Mouse (Mus musculus): ENCODE data around the gene Zfp595. TPM values are rescaled to one million over a fixed set of nuclear protein-coding genes. Genes with fewer than 3 reads are reported as not detected.
"Not testable (repeated sequence)": the region's sequence is repeated elsewhere in the genome, so short reads cannot be mapped to it uniquely, and the experiment has no call there.

Gene Zfp595
- 1.7 and 1.9 TPM in 2 replicates for polyA plus RNA-seq (2015; fragmentation: Nextera tagmentation; extraction: Ambion mirVana)

DNA sequence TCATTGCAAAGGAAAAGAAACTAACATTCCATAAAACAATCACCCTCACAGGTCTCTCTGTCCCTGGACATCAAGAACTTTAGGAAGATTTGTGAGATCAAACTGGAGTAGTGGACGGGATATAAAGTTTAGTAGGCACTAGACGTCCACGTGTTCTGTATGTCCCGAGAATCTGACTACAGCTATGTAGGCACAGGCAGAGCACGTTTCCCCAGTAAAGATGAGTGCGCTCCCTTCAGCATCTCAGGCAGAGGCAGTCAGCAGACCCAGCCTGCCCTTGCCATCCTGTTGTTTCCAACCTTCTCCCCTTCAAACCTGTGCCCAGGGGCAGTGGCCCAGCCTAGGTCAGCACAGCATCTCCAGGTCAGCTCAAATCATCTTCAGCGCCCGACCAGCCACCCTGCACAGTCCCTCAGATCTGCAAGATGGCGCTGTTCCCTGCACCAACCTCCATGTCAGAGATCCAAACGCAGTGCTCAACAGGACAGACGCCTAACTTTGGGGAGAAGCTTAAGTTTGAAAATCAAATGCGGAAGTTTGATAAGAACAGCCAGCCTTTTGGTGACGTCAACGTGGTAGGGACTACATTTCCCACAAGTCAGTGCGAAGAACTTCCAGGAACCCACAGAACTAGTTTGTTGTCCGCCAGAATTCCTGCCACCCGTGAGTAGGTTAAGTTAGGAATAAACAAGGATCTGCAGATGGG lies at the start of gene Zfp595:
Gene Zfp595, minus strand, starts transcription at position 552 of the 706 bp plus-strand sequence.
- H3K4me2 ChIP-seq: peak within 1 kb of the TSS; percentile 92
- H3K27me3 ChIP-seq: no peaks in the 10 kb centered on the region
- ATAC-seq (ENCODE audit: low FRiP score, low read depth): peak; percentile 95
- WGBS: 14% methylated on average over 17 of the region's 17 CpGs
- H3K27ac ChIP-seq (replicated peaks): peak within 1 kb of the TSS; percentile 45; the same call in 1 of the 2 replicates
- peak within 1 kb of the TSS; percentile 61 for H3K4me3 ChIP-seq
- H3K36me3 ChIP-seq: no peaks in the 10 kb centered on the region
- H3K4me1 ChIP-seq (replicated peaks): peaks cover 11% of the 10 kb centered on the region
- peak within 1 kb of the TSS; percentile 52 for H3K9ac ChIP-seq
- H3K9me3 ChIP-seq: no peaks in the 10 kb centered on the region

DNA sequence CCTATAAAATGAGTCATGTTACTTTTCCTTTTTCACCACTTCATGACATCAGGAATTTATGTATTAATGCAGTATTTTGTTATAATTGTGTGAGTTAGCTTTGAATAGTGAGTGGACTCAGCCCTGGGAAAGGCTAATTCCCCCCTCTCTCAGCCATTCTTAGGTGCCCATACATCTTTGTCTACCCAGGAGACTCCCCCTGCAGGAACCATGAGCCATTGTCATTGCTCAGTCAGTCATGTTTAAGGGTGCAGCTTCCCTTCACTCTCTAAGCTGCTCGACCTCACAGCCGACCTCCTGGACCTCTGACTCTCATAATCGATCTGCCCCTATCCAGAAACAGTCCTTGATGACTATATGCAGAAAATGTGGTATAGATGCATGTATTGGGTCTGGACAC lies 43.9 kb upstream of the Zfp595 start:
- not testable (repeated sequence) for H3K4me2 ChIP-seq; H3K36me3 ChIP-seq; H3K4me3 ChIP-seq; H3K9ac ChIP-seq; H3K4me1 ChIP-seq (replicated peaks); ATAC-seq (ENCODE audit: low FRiP score, low read depth); H3K9me3 ChIP-seq; H3K27me3 ChIP-seq; H3K27ac ChIP-seq (replicated peaks)
- 66% methylated on average over 3 of the region's 3 CpGs for WGBS

DNA sequence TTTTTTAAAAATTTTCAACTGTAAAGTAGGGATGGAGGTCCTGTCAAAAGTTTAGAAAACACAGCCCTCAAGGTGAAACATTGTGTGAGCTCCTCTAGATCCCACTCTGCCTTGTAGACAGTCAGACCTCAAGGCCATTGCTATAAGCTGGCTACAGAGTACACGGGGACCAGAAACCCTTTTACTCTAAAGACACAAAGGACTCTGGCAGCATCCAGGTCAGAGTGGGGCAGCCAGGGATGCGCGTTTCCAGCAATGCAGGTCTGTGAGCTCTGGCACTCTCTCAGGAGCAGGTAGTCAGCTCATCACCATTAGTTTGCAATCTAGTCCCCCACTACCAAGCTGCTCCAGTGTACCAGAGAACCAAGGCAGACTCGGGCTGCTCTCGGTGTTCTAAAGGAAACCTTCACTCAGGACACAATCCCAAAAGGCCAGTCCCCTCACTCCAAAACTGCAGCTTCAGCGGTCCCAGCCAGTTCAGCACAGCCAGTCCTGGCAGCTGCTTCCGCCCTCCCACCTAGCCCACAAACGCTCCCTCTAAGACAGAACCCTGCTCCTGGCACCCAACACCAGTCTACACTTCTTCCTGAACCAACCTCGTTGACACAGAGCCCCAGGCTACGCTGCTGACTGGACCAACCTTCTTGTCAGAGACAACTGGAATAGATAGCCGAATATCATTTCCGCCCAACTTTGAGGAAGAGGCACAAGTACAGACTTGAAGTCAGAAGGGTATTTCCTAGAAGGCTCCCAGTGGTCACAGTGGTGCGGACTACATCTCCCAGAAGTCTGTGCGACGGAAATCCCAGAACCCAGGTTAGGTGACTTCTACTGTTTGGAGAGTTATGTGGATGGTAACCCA lies 42.9 kb upstream of the Zfp595 start, which contains the start of the genes Gm28041 and Zfp456:
Gene Gm28041, minus strand, starts transcription at position 684 of the 862 bp plus-strand sequence.
Gene Zfp456, minus strand, starts transcription at position 761 of the 862 bp plus-strand sequence.
- not testable (repeated sequence) for H3K36me3 ChIP-seq; H3K27me3 ChIP-seq; H3K4me1 ChIP-seq (replicated peaks); H3K9me3 ChIP-seq; H3K27ac ChIP-seq (replicated peaks)
- Histone ChIP-seq H3K4me2 (peak within 1 kb of the TSS; percentile 62), H3K4me3 (peak within 1 kb of the TSS; percentile 45), H3K9ac (0 out of 2 replicates have a peak within 1 kb of the TSS, but pooled peaks have one; percentile 24)
- peak; percentile 96 for ATAC-seq (ENCODE audit: low FRiP score, low read depth)
- WGBS: 21% methylated on average over 14 of the region's 15 CpGs

DNA sequence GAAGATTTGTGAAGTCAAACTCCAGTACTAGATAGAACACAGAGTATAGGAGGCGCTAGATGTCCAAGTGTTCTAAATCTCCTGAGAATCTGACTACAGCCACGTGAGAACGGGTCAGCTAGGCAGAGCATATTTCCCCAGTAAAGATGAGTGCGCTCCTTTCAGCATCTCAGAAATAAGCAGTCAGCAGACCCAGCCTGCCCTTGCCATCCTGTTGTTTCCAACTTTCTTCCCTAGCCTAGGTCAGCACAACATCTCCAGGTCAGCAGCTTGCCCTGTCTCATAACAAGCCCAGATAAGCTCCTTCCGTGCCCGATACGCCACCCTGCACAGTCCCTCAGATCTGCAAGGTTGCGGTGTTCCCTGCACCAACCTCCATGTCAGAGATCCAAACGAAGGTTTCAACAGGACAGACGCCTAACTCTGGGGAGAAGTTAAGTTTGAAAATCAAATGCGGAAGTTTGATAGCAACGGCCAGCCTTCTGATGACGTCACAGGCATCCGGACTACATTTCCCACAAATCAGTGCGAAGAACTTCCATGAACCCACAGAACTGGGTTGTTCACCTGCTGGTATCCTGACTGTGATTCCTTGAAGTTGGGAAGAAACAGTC lies 27.9 kb upstream of the Zfp595 start, which contains the start of the genes Gm28044 and Zfp953:
Gene Gm28044, minus strand, starts transcription at position 406 of the 614 bp plus-strand sequence.
Gene Zfp953, minus strand, starts transcription at position 475 of the 614 bp plus-strand sequence.
- no peaks in the 10 kb centered on the region for H3K9me3 ChIP-seq
- no peaks in the 10 kb centered on the region for H3K27me3 ChIP-seq
- H3K36me3 ChIP-seq: no peaks in the 10 kb centered on the region
- peaks cover 10% of the 10 kb centered on the region for H3K4me1 ChIP-seq (replicated peaks)
- WGBS: 0% methylated on average over 15 of the region's 15 CpGs
- H3K4me2 ChIP-seq: peak within 1 kb of the TSS; percentile 84
- ATAC-seq (ENCODE audit: low FRiP score, low read depth): peak; percentile 96
- H3K27ac ChIP-seq (replicated peaks): peak within 1 kb of the TSS; percentile 6; the same call in 1 of the 2 replicates
- peak within 1 kb of the TSS; percentile 39 for H3K9ac ChIP-seq
- H3K4me3 ChIP-seq: peak within 1 kb of the TSS; percentile 57

DNA sequence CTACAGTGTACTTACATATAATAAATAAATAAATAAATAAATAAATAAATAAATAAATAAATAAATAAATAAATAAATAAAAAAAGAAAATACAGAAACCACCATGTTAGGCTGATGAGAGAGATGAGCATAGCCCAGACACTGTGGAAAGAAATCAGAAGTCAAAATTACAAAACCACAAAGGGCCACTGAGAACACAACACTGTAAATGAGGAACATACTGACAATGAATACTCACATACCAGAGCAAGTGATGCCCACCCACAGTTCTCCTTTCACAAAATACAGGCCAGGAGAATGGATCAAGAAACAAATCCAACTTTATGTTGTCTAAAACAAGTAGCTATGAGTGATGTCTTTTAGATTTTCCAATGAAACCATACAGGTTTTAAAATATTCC lies 19.5 kb upstream of the Zfp595 start:
- ATAC-seq (ENCODE audit: low FRiP score, low read depth): no peak
- no peak overlapping the region for H3K4me2 ChIP-seq
- no peak overlapping the region for H3K27ac ChIP-seq (replicated peaks)
- no peaks in the 10 kb centered on the region for H3K27me3 ChIP-seq
- no peak overlapping the region for H3K4me3 ChIP-seq
- no peak overlapping the region for H3K9ac ChIP-seq
- no peaks in the 10 kb centered on the region for H3K9me3 ChIP-seq
- H3K36me3 ChIP-seq: no peaks in the 10 kb centered on the region
- H3K4me1 ChIP-seq (replicated peaks): no peaks in the 10 kb centered on the region

DNA sequence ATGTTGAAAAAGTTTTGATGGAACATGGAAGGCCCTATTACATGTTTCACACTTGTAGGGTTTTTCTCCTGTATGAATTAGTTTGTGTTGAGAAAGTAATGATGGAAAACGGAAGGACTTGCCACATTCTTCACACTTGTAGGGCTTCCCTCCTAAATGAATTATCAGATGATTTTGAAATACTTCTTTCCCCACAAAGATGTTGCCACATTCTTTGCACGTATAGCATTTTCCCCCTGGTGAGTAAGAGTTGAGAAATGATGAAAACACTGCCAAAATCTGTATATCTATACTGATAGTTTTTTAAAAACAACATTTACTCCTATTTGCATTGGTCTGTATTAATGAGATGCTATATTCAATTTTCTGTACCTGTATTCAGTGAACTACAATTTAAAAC lies 11.1 kb upstream of the Zfp595 start:
- no peak overlapping the region for H3K27ac ChIP-seq (replicated peaks)
- no peak overlapping the region for H3K9ac ChIP-seq
- H3K36me3 ChIP-seq: no peaks in the 10 kb centered on the region
- no peak overlapping the region for H3K4me3 ChIP-seq
- no peak for ATAC-seq (ENCODE audit: low FRiP score, low read depth)
- H3K27me3 ChIP-seq: no peaks in the 10 kb centered on the region
- 91% methylated on average over 2 of the region's 2 CpGs for WGBS
- no peak overlapping the region for H3K4me2 ChIP-seq
- no peaks in the 10 kb centered on the region for H3K4me1 ChIP-seq (replicated peaks)
- H3K9me3 ChIP-seq: no peaks in the 10 kb centered on the region

DNA sequence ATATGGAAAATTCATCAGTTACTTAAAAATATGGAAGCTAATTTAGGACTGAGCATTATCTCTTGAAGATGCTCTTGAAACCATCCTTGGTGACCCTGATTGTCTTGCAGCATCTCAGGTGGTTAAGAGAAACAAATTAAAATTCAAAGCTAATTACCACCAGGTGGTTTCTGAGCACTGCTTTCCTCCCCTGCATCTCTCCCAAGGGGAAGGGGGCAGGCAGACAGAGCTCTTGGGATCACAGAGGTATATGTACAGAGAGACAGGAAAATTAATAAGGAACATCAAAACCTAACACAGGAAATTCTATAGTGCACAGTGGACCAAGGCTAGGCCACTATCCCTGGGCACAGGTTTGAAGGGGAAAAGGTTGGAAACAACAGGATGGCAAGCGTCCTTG lies 507 bp upstream of the Zfp595 start:
- 0 out of 2 replicates have a peak overlapping the region, but pooled peaks have one; percentile 32 for H3K27ac ChIP-seq (replicated peaks)
- H3K9me3 ChIP-seq: no peaks in the 10 kb centered on the region
- peak overlapping the region; percentile 92 for H3K4me2 ChIP-seq
- peak; percentile 62; the same call in 1 of the 2 replicates for ATAC-seq (ENCODE audit: low FRiP score, low read depth)
- H3K4me1 ChIP-seq (replicated peaks): peaks cover 11% of the 10 kb centered on the region
- peak overlapping the region; percentile 61 for H3K4me3 ChIP-seq
- H3K9ac ChIP-seq: peak overlapping the region; percentile 52
- H3K27me3 ChIP-seq: no peaks in the 10 kb centered on the region
- 86% methylated on average over 1 of the region's 1 CpGs for WGBS
- no peaks in the 10 kb centered on the region for H3K36me3 ChIP-seq

DNA sequence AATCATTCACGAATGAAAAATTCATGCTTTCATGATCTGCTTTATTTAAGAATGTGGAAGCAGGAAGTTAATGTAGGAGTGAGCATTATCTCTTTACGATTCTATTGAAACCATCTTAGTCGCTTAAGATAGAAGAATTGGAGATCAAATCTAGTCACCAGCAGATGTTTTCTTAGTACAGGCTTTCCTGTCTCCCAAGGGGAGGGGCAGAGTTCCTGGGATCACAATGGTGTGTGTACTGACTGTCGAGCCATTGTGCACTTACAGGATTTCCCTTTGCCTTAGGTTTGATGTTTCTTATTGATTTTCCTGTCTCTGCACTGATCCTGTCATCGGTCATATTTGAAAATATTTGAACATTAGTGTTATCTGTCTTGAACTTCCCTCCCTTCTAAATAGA lies 25.7 kb downstream of the Zfp595 start:
- 34% methylated on average over 5 of the region's 5 CpGs for WGBS
- peak overlapping the region; percentile 92 for H3K4me2 ChIP-seq

DNA sequence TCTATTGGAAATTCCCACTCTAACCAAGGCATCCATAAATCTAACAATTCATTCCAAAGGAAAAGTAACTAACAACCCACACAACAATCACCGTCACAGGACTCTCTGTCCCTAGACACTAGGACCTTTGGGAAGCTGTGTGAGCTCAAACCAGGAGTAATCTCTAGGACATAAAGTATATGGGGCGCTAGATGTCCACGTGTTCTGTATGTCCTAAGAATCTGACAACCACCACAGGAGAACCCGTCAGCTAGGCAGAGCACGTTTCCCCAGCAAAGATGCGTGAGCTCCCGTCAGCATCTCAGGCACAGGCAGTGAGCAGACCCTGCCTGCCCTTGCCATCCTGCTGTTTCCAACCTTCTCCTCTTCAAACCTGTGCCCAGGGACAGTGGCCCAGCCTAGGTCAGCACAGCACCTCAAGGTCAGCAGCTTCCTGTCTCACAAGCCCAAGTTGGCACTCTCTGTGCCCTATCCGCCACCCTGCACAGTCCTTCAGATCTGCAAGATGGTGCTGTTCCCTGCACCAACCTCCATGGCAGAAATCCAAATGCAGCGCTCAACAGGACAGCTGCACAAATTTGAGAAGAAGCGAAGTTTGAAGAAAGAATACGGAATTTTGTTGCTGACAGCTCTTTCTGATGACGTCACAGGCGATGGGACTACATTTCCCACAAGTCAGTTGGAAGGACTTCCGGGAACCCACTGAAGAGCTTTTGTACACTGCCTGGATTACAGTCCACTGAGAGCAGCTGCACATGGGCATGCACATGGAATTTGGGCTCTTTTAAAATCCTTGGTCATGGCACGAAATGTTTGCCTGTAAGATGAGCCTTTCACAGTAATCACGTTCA lies 26.3 kb downstream of the Zfp595 start, which contains the start of gene Zfp457:
Gene Zfp457, minus strand, starts transcription at position 664 of the 851 bp plus-strand sequence.
- peaks cover 9% of the 10 kb centered on the region for H3K4me1 ChIP-seq (replicated peaks)
- H3K27me3 ChIP-seq: no peaks in the 10 kb centered on the region
- 9% methylated on average over 16 of the region's 16 CpGs for WGBS

More for the DNA sequence above, 25.7 kb downstream of the Zfp595 start:
- no peaks in the 10 kb centered on the region for H3K27me3 ChIP-seq
- H3K4me3 ChIP-seq: peak overlapping the region; percentile 62
- peak overlapping the region; percentile 75 for H3K27ac ChIP-seq (replicated peaks)
- peak; percentile 51 for ATAC-seq (ENCODE audit: low FRiP score, low read depth)
- peaks cover 9% of the 10 kb centered on the region for H3K4me1 ChIP-seq (replicated peaks)
- H3K9ac ChIP-seq: peak overlapping the region; percentile 79
- no peaks in the 10 kb centered on the region for H3K9me3 ChIP-seq
- no peaks in the 10 kb centered on the region for H3K36me3 ChIP-seq

DNA sequence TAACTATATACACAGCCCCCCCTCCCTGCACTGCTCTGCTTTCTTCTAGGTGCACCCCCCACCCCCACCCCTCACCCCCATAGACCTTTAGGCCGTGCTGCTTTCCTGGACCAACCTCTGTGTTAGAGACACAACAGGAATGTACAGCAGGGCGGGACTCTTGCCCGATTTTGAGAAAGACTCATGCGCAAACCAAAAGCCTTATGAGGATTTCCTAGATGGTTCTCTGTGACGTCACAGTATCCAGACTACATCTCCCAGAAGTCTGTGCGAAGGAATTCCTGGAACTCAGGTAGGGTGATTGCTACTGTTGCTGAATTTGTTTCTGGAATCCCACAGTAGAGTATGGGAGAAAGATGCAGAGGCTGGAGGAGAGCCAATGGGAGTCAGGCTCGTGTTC lies 54.1 kb downstream of the Zfp595 start, which contains the start of gene Zfp458:
Gene Zfp458, minus strand, starts transcription at position 153 of the 400 bp plus-strand sequence.
- no peaks in the 10 kb centered on the region for H3K4me1 ChIP-seq (replicated peaks)
- 45% methylated on average over 7 of the region's 7 CpGs for WGBS
- H3K9me3 ChIP-seq: no peaks in the 10 kb centered on the region
- H3K9ac ChIP-seq: no peak within 1 kb of the TSS
- H3K36me3 ChIP-seq: no peaks in the 10 kb centered on the region
- peak; percentile 56; the same call in 1 of the 2 replicates for ATAC-seq (ENCODE audit: low FRiP score, low read depth)
- H3K27ac ChIP-seq (replicated peaks): no peak within 1 kb of the TSS
- H3K4me2 ChIP-seq: peak within 1 kb of the TSS; percentile 22; the same call in 1 of the 2 replicates
- H3K4me3 ChIP-seq: no peak within 1 kb of the TSS
- no peaks in the 10 kb centered on the region for H3K27me3 ChIP-seq

More for the DNA sequence above, 26.3 kb downstream of the Zfp595 start, which contains the start of gene Zfp457:
- peak within 1 kb of the TSS; percentile 79 for H3K9ac ChIP-seq
- H3K27ac ChIP-seq (replicated peaks): peak within 1 kb of the TSS; percentile 79
- no peaks in the 10 kb centered on the region for H3K36me3 ChIP-seq
- H3K9me3 ChIP-seq: no peaks in the 10 kb centered on the region
- H3K4me2 ChIP-seq: peak within 1 kb of the TSS; percentile 92
- ATAC-seq (ENCODE audit: low FRiP score, low read depth): peak; percentile 99
- peak within 1 kb of the TSS; percentile 62 for H3K4me3 ChIP-seq
